Mouse (Mus musculus) heart, embryonic 10.5 days (tissue): ENCODE measurements at regions not wholly inside any gene's neighbourhood (a gene's known extent, or its start where the extent isn't known, plus 50 kb on each side); places are given as distances from the start of the nearest gene placed in this dataset.
"Not testable (repeated sequence)": the region's sequence is repeated elsewhere in the genome, so short reads cannot be mapped to it uniquely, and the experiment has no call there.

Experiments used
- DNase-seq: peaks from one replicate; pipeline ENCODE4 v3.0.0-alpha.2; 2017; ENCODE audit warnings: low spot score
- H3K27ac ChIP-seq: fragments of 300-500 bp; sonication (generic); 2 replicates; pipeline ENCODE4 v1.5.1; 2016; ENCODE audit warnings: mild to moderate bottlenecking
- H3K27me3 ChIP-seq: fragments of 300-500 bp; sonication (generic); 2 replicates; pipeline ENCODE4 v1.6.1; 2016; ENCODE audit warnings: mild to moderate bottlenecking; ENCODE audit not compliant: poor library complexity, insufficient read depth, severe bottlenecking
- H3K36me3 ChIP-seq: fragments of 300-500 bp; sonication (generic); 2 replicates; pipeline ENCODE4 v1.6.1; 2016; ENCODE audit warnings: mild to moderate bottlenecking, moderate library complexity
- H3K4me1 ChIP-seq: fragments of 300-500 bp; sonication (generic); 2 replicates; pipeline ENCODE4 v1.6.1; 2016; ENCODE audit warnings: mild to moderate bottlenecking
- H3K4me3 ChIP-seq: fragments of 300-500 bp; sonication (generic); 2 replicates; pipeline ENCODE4 v1.5.1; 2016; ENCODE audit warnings: mild to moderate bottlenecking, moderate library complexity
- H3K9me3 ChIP-seq: fragments of 300-500 bp; sonication (generic); 2 replicates; pipeline ENCODE4 v1.6.1; 2016; ENCODE audit warnings: mild to moderate bottlenecking, moderate library complexity
- WGBS: fragments of 180-500 bp; shearing (Covaris S2); methylation state at CpG from one replicate; pipeline ENCODE4 v1.1.7; 2016; 5-methylcytosine and 5-hydroxymethylcytosine counted together

DNA sequence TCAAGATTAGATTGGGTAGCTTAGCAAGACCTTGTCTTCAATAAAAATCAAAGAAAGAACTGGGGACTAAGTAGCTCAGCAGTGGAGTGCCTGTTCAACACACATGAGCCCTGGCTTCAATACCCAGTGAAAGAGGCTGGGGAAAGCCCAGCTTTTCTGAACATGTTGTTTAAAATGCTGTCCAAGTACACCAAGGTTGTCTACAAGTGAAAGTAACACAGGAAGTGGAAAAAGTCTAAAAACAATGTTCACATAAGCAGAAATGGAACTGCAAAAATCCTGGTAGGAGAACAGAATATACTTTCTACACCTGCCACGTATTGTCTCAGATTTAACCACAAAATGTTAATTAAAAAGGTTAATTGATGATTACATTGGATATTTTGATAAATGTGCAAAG lies 353.8 kb upstream of the Impg1 start:
- Histone ChIP-seq H3K36me3 (no peaks in the 10 kb centered on the region), H3K9me3 (no peaks in the 10 kb centered on the region), H3K27me3 (no peaks in the 10 kb centered on the region), H3K4me3 (no peak overlapping the region), H3K27ac (no peak overlapping the region), H3K4me1 (no peaks in the 10 kb centered on the region)
- WGBS: 81% methylated on average over 1 of the region's 1 CpGs
- DNase-seq: no peak

GRCm38 (mm10) chr9:80813921-80814320 lies 348.6 kb upstream of the Impg1 start:
- 24% methylated on average over 6 of the region's 6 CpGs for WGBS
- not testable (repeated sequence) for H3K9me3 ChIP-seq, H3K36me3 ChIP-seq, H3K4me1 ChIP-seq, H3K27ac ChIP-seq, H3K27me3 ChIP-seq, H3K4me3 ChIP-seq
- DNase-seq: peak; percentile 79

GRCm38 (mm10) chr9:80791523-80791922 lies 326.2 kb upstream of the Impg1 start:
- no peaks in the 10 kb centered on the region for H3K36me3 ChIP-seq
- no peaks in the 10 kb centered on the region for H3K9me3 ChIP-seq
- H3K27me3 ChIP-seq: no peaks in the 10 kb centered on the region
- no peak overlapping the region for H3K4me3 ChIP-seq
- WGBS: 80% methylated on average over 3 of the region's 3 CpGs
- H3K4me1 ChIP-seq: no peaks in the 10 kb centered on the region
- no peak overlapping the region for H3K27ac ChIP-seq
- DNase-seq: no peak

DNA sequence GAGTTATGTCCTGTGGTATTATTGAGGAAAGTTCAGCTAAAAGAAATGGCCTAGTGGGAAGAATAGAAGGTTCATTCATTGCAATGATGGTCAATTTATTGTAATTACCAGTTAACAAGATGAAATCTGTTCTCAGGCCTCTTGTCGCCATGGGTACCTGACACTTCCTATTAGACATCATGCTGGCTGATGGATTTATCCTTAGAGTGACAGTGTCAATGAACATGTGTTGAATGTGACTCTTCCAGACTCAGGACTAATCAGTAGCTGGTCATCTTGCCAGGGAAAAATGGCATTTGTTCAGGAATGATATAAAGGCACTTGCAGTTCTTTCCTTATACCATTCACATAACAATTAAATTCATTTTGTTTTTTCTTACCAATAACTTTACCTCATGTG lies 309.3 kb upstream of the Impg1 start:
- Histone ChIP-seq H3K36me3 (no peaks in the 10 kb centered on the region), H3K4me1 (no peaks in the 10 kb centered on the region), H3K9me3 (no peaks in the 10 kb centered on the region), H3K27me3 (no peaks in the 10 kb centered on the region), H3K4me3 (no peak overlapping the region), H3K27ac (no peak overlapping the region)
- no peak for DNase-seq
- WGBS: 80% methylated on average over 1 of the region's 1 CpGs

DNA sequence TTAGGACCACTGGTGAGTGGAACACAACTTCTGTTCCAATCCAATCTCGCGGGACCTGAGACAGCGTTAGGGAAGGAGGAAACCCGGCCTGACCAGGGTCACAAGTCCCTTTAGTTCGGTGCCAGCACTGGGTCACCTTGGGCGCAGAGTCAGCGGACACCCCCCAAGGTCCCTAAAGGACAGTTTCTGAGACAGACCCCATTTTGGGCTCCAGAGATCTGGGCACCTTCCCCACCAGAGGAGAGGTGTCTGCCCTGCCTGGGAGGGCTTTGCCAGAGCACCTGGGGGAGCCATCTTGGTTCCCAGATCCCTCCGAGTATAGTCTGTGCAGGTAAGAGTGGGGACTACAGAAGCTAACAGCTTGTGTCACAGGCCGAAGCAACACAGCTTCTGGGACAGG lies 270.5 kb upstream of the Impg1 start:
- not testable (repeated sequence) for DNase-seq, H3K9me3 ChIP-seq, H3K27me3 ChIP-seq, H3K4me3 ChIP-seq, H3K27ac ChIP-seq, H3K36me3 ChIP-seq, H3K4me1 ChIP-seq
- WGBS: 95% methylated on average over 9 of the region's 9 CpGs

DNA sequence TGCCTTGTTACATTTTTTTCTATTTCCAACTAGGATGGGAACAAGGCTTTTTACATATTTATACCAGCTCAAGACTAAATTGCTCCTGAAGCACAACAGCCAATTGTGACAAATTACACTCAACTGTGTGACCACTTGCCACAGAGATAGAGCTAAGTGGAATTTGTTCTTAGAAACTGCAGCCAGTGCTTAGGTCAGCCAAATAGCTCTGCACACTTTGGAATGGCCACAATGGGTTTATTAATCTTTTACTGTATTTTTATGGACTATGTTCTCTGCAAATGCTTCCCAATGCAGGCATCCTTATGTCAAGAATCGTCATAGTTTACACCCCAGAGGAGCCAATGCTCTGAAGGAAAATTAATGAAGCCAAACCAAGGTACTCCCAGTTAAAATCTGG lies 267.7 kb upstream of the Impg1 start:
- 82% methylated on average over 1 of the region's 1 CpGs for WGBS
- no peaks in the 10 kb centered on the region for H3K36me3 ChIP-seq
- H3K9me3 ChIP-seq: no peaks in the 10 kb centered on the region
- no peak overlapping the region for H3K4me3 ChIP-seq
- no peak for DNase-seq
- no peak overlapping the region for H3K27ac ChIP-seq
- H3K4me1 ChIP-seq: no peaks in the 10 kb centered on the region
- no peaks in the 10 kb centered on the region for H3K27me3 ChIP-seq

GRCm38 (mm10) chr9:80723638-80724037 lies 258.4 kb upstream of the Impg1 start:
- no peaks in the 10 kb centered on the region for H3K9me3 ChIP-seq
- H3K4me3 ChIP-seq: no peak overlapping the region
- H3K27me3 ChIP-seq: no peaks in the 10 kb centered on the region
- no peaks in the 10 kb centered on the region for H3K36me3 ChIP-seq
- no peak for DNase-seq
- no peak overlapping the region for H3K27ac ChIP-seq
- no peaks in the 10 kb centered on the region for H3K4me1 ChIP-seq

DNA sequence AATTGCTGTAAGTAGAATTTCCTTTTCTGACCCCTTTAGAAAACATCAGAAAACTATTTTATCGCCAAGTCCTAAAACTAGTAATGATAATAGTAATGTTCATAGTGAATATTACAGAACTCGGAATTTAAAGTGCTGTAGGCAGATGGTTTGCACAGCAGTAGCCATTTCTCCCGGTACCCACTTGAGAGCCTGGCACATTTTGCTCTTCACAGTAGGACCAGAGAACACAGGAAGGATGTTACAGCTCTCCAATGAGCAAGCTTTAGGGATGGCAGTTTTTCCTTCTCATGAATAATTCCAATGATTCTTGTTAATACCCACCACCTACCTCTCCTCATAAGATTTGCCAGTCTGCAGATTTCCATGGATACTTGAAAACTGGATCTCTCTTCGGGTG lies 253.2 kb upstream of the Impg1 start:
- WGBS: 86% methylated on average over 4 of the region's 4 CpGs
- Histone ChIP-seq H3K9me3 (no peaks in the 10 kb centered on the region), H3K4me1 (0 out of 2 replicates have a peak, but pooled peaks cover 3% of the 10 kb centered on the region), H3K27ac (no peak overlapping the region), H3K36me3 (no peaks in the 10 kb centered on the region), H3K27me3 (no peaks in the 10 kb centered on the region), H3K4me3 (no peak overlapping the region)
- DNase-seq: no peak

DNA sequence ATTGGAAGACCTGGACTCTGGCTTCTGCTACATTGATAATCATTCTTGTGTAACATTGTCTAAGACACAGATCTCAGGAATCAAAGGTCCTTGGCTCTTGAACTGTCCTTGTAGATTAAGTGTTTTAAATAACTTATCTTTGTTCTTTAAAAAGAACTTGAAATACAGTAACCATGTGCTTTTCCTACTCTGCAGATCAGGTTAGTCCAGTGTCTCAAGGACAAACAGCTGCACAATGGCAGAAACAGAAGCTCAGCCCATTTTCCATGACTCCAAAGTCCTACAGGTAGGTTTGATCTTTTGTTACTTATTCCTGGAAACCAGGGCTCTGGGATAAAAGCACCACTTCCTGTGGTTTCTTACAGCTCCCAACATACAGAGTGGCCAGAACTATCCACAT lies 244.5 kb upstream of the Impg1 start:
- no peak overlapping the region for H3K4me3 ChIP-seq
- H3K9me3 ChIP-seq: no peaks in the 10 kb centered on the region
- no peaks in the 10 kb centered on the region for H3K4me1 ChIP-seq
- DNase-seq: no peak
- H3K36me3 ChIP-seq: no peaks in the 10 kb centered on the region
- no peak overlapping the region for H3K27ac ChIP-seq
- H3K27me3 ChIP-seq: no peaks in the 10 kb centered on the region

GRCm38 (mm10) chr9:80705264-80705663 lies 240.0 kb upstream of the Impg1 start:
- H3K27ac ChIP-seq: no peak overlapping the region
- DNase-seq: no peak
- WGBS: 77% methylated on average over 2 of the region's 2 CpGs
- H3K27me3 ChIP-seq: no peaks in the 10 kb centered on the region
- no peak overlapping the region for H3K4me3 ChIP-seq
- H3K4me1 ChIP-seq: no peaks in the 10 kb centered on the region
- H3K9me3 ChIP-seq: no peaks in the 10 kb centered on the region
- no peaks in the 10 kb centered on the region for H3K36me3 ChIP-seq

DNA sequence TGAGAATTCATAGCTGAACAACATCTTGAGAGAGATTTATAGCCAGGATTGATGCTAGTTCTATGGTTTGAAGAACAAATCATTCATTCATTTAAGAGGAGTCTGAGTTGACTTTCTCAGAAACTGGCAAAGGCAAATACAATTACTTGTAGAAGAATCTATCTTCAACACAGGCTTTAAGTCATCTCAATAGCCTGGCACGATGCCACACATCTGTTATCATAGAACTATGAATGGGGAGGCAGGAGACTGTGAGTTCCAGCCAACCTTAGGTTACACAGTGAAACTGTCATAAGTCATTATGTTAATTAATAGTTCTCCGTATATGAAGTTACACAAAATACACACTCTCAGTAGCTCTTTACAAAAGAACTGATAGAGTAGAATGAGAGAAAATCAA lies 231.9 kb upstream of the Impg1 start:
- 84% methylated on average over 2 of the region's 2 CpGs for WGBS
- DNase-seq: no peak
- Histone ChIP-seq H3K4me1 (no peaks in the 10 kb centered on the region), H3K9me3 (no peaks in the 10 kb centered on the region), H3K27ac (no peak overlapping the region), H3K4me3 (no peak overlapping the region), H3K27me3 (no peaks in the 10 kb centered on the region), H3K36me3 (no peaks in the 10 kb centered on the region)

DNA sequence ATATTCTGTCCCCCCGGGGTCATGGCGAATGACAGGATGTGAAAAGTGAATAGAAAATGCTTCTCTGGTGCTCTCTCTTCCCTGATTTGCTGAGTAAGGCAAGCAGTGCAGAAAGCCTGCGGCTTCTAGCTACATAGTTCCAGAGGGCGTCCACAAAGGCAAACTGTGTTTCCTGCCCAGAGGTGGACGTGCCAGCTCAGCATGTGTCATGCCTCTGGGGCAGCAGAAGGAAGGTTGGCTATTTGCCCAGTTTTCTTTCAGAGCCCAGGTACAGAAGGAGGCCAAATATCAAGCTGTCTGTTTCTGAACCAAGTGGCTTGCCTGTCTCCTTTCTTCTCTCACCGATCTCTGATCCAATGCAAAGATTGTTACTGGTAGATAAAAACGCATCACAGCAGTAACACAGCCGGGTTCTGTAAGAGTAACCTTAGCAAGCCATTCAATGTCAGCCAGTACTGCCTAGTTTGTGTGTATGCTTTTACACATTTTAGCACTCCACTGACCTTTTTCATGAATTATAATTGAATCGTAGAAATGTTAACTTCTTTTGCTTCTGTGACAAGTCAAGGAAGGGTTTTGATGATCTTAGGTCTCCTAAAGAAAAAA lies 223.3 kb upstream of the Impg1 start:
- no peak overlapping the region for H3K4me3 ChIP-seq
- WGBS: 62% methylated on average over 9 of the region's 9 CpGs
- H3K4me1 ChIP-seq: 0 out of 2 replicates have a peak, but pooled peaks cover 3% of the 10 kb centered on the region
- no peaks in the 10 kb centered on the region for H3K27me3 ChIP-seq
- DNase-seq: no peak
- no peaks in the 10 kb centered on the region for H3K36me3 ChIP-seq
- H3K9me3 ChIP-seq: no peaks in the 10 kb centered on the region
- H3K27ac ChIP-seq: 0 out of 2 replicates have a peak overlapping the region, but pooled peaks have one; percentile 1

DNA sequence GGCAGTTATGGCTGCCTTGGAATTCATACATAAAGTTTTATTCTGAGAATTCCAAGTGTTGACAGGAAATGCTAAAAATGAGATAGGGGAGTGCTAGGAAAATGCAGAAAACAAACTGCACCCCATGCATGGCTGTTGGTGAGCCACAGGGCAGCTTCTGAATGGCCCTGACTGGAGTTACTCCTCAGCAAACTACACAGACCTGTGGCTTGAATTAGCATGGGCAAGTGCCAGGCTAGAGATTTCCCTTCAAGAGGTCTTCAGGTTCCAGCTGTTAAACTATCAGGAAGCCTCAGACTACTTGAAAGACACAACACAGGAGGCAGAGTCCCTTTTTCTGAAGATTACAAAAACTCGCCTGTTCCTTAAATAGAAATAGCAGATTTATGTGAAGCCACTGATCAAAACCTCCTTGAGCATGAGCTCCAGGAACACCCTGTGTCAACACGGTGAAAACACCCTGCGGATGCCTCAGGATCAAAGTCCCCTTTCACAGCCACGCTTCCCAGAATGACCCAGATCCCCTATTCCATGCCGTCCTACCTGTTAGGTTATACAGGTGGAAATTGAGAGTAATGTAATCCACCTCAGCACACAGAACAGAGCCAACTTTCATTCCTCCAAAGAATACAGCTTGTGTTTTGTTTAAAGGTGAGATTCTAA lies 217.9 kb upstream of the Impg1 start:
- Histone ChIP-seq H3K36me3 (no peaks in the 10 kb centered on the region), H3K27me3 (no peaks in the 10 kb centered on the region), H3K4me3 (no peak overlapping the region), H3K4me1 (no peaks in the 10 kb centered on the region), H3K27ac (no peak overlapping the region), H3K9me3 (no peaks in the 10 kb centered on the region)
- no peak for DNase-seq
- 60% methylated on average over 5 of the region's 5 CpGs for WGBS

- WGBS: 94% methylated on average over 2 of the region's 2 CpGs
- Histone ChIP-seq H3K27ac (no peak overlapping the region), H3K27me3 (no peaks in the 10 kb centered on the region), H3K9me3 (no peaks in the 10 kb centered on the region), H3K4me3 (no peak overlapping the region), H3K36me3 (no peaks in the 10 kb centered on the region), H3K4me1 (no peaks in the 10 kb centered on the region)
- DNase-seq: no peak
Observed at GRCm38 (mm10) chr9:80681709-80682108, 216.4 kb upstream of the Impg1 start.
